Mouse (Mus musculus): ENCODE measurements around the gene Ptprj. TPM values are rescaled to one million over a fixed set of nuclear protein-coding genes. Genes with fewer than 3 reads are reported as not detected.

Ptprj gene
- polyA plus RNA-seq, 1 experiment: 25.6 TPM

DNA sequence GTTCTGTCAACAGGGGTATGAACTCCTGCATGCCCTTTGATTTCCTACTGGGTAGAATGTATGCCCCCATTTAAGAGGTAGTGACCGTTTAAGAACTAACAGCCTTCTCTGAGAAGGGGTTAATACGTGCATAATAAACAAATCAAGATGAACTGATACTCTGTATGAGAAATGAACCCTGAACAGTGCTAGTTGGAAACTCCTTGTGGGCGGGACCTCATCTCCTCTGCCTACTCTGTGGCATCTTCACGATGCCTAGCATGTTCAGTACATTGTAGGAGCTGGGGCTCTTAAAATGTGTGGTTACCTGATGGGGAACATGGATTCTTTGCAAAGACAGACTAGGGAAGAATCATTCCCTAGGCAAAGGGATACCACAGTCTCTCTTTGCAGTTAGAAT, 1.9 kb upstream of the Ptprj start:
- Histone ChIP-seq H3K27ac (ENCODE audit: insufficient read depth, low read length) (no peak overlapping the region), H3K4me3 (replicated peaks; ENCODE audit: insufficient read depth, low read depth, low read length) (no peak overlapping the region), H3K4me1 (ENCODE audit: control insufficient read depth, insufficient read depth, low read length) (peaks cover 9% of the 10 kb centered on the region), H3K27me3 (ENCODE audit: control insufficient read depth, insufficient read depth, low read length) (no peaks in the 10 kb centered on the region)
- no peak for DNase-seq
- WGBS: 85% methylated on average over 4 of the region's 4 CpGs
- no peak for TF ChIP-seq CTCF (IDR thresholded peaks at IDR 0.05; ENCODE audit: borderline replicate concordance, insufficient read depth, low read depth, low read length)

DNA sequence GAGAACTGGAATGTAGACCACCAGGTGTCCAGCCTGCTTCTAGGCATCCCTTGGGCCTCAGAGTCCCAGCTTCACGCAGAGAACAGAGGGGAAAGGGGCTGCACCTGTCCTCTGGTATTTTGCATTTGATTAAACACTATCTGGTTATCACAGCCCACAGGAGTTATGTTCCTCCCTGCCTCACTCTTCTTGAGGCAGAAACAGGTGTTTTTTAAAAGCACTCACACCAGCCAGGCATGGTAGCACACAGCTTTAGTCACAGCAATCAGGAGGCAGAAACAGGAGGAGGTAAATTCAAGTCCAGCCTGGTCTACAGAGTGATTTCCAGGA, 1.3 kb upstream of the Ptprj start:
- no peak overlapping the region for H3K27ac ChIP-seq (ENCODE audit: insufficient read depth, low read length)
- peaks cover 9% of the 10 kb centered on the region for H3K4me1 ChIP-seq (ENCODE audit: control insufficient read depth, insufficient read depth, low read length)
- H3K4me3 ChIP-seq (replicated peaks; ENCODE audit: insufficient read depth, low read depth, low read length): no peak overlapping the region
- DNase-seq: no peak
- TF ChIP-seq CTCF (IDR thresholded peaks at IDR 0.05; ENCODE audit: borderline replicate concordance, insufficient read depth, low read depth, low read length): no peak
- no peak for TF ChIP-seq POLR2A (IDR thresholded peaks at IDR 0.05; ENCODE audit: borderline replicate concordance, insufficient read depth, low read length)
- no peaks in the 10 kb centered on the region for H3K27me3 ChIP-seq (ENCODE audit: control insufficient read depth, insufficient read depth, low read length)
- 92% methylated on average over 1 of the region's 1 CpGs for WGBS

DNA sequence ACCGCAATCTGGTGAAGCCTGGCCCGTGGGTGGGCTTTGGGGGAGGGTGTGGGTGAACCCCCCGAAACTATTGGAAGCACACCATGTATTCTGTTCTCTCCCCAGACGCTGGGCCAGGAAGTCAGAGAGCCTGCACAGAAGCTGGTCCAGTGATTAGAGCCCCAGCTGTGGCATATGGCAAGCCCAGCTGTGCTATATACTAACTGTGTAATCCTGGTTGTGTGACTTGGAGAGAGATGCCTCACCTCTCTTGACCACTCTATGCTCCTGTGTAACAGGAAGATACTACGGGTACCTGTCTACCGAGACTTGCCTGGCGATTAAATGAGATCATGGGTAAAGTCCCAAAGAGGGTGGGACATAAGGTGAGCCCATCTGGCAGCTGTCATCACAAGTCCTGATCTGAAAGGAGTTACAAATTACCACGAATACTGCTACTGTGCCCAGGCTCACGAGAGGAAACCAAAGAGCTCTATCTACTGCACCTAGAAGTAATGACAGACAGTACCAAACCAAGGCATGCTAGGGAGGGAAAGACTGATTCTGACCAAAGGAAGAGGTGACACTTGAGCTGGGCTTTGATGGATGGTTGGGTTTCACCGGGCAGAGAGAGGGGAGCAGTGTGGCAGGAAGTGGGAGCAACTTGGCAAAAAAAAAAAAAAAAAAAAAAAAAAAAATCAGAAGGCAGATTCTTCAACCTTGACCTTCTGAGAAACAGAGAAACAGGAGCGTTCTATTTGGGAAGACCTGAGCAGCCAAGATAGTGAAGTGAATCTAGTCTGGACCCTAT, 754 bp upstream of the Ptprj start:
- Histone ChIP-seq H3K4me1 (ENCODE audit: control insufficient read depth, insufficient read depth, low read length) (peaks cover 9% of the 10 kb centered on the region), H3K27me3 (ENCODE audit: control insufficient read depth, insufficient read depth, low read length) (no peaks in the 10 kb centered on the region), H3K4me3 (replicated peaks; ENCODE audit: insufficient read depth, low read depth, low read length) (peak overlapping the region; percentile 75), H3K27ac (ENCODE audit: insufficient read depth, low read length) (peak overlapping the region; percentile 97)
- WGBS: 17% methylated on average over 11 of the region's 11 CpGs
- DNase-seq: peak; percentile 33 to 35
- TF ChIP-seq POLR2A (IDR thresholded peaks at IDR 0.05; ENCODE audit: borderline replicate concordance, insufficient read depth, low read length) (no peak), CTCF (IDR thresholded peaks at IDR 0.05; ENCODE audit: borderline replicate concordance, insufficient read depth, low read depth, low read length) (no peak)

DNA sequence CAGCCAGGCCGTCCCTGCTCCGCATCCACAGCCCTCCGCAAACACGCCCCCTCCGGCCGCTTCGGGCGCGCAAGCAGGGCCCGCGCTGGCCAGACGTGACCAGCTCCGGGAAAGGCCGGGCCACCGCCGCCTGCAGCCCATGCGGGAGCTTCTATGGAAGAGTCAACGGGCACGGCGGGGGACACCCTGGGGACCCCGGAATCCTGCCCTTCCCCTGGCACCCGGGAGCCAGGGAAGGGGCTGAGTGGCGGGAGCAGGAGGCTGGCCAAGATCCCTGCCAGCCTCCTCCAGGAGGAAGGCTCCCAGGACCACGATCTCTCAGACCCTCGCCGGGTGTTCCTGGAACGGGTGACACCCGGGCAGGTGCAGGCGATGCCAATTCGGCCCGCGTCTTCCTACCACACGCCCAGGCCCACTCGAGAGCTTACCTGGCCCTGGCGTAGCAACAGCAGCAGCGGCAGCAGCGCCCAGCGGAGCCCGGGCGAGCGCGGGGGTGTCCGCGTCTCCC, 665 bp downstream of the Ptprj start:
- DNase-seq: peak; percentile 78 to 84
- under 1% methylated on average over 44 of the region's 44 CpGs for WGBS
- H3K27ac ChIP-seq (ENCODE audit: insufficient read depth, low read length): peak overlapping the region; percentile 97
- TF ChIP-seq POLR2A (IDR thresholded peaks at IDR 0.05; ENCODE audit: borderline replicate concordance, insufficient read depth, low read length) (no peak), CTCF (IDR thresholded peaks at IDR 0.05; ENCODE audit: borderline replicate concordance, insufficient read depth, low read depth, low read length) (0 out of 2 replicates have a peak, but pooled peaks have one; percentile 0)
- H3K27me3 ChIP-seq (ENCODE audit: control insufficient read depth, insufficient read depth, low read length): no peaks in the 10 kb centered on the region
- peaks cover 9% of the 10 kb centered on the region for H3K4me1 ChIP-seq (ENCODE audit: control insufficient read depth, insufficient read depth, low read length)
- H3K4me3 ChIP-seq (replicated peaks; ENCODE audit: insufficient read depth, low read depth, low read length): peak overlapping the region; percentile 75

DNA sequence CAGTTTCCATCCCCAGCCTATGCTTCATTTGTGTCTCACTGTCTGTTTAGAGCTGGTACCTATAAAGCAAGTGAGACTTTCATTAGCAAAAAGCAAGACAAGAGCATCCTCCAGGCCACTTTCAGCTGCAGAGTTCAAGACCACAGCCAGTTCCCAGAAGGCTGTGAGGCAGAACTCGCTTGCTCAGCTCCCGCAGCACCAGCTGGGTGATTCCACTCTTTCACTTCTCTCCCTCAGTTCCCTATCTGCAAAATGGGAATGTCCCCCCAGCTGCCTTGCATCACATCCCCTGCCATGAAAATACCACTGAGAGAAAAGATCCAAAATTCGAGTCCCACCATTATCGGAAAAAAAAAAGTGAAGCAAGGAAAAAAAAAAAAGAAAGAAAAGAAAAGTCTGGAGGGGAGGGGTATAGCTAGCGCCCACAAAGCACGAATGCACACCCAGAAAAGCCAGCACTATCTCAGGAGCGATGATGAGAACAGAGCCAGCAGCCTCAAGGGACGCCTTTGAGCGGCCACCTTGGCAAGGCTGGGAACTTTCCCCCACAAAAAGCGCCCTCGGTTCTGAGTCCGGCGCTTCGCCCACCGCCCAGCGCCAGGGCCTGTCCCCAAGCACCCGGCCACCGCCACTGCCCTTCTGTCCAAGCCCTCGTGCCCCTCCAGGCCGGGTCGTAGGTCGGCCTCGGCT, 1.3 kb downstream of the Ptprj start:
- DNase-seq: peak; percentile 58 to 63
- WGBS: 2% methylated on average over 23 of the region's 23 CpGs
- Histone ChIP-seq H3K27me3 (ENCODE audit: control insufficient read depth, insufficient read depth, low read length) (no peaks in the 10 kb centered on the region), H3K27ac (ENCODE audit: insufficient read depth, low read length) (peak overlapping the region; percentile 97), H3K4me3 (replicated peaks; ENCODE audit: insufficient read depth, low read depth, low read length) (peak overlapping the region; percentile 75), H3K4me1 (ENCODE audit: control insufficient read depth, insufficient read depth, low read length) (peaks cover 9% of the 10 kb centered on the region)
- TF ChIP-seq POLR2A (IDR thresholded peaks at IDR 0.05; ENCODE audit: borderline replicate concordance, insufficient read depth, low read length) (no peak), CTCF (IDR thresholded peaks at IDR 0.05; ENCODE audit: borderline replicate concordance, insufficient read depth, low read depth, low read length) (no peak)

DNA sequence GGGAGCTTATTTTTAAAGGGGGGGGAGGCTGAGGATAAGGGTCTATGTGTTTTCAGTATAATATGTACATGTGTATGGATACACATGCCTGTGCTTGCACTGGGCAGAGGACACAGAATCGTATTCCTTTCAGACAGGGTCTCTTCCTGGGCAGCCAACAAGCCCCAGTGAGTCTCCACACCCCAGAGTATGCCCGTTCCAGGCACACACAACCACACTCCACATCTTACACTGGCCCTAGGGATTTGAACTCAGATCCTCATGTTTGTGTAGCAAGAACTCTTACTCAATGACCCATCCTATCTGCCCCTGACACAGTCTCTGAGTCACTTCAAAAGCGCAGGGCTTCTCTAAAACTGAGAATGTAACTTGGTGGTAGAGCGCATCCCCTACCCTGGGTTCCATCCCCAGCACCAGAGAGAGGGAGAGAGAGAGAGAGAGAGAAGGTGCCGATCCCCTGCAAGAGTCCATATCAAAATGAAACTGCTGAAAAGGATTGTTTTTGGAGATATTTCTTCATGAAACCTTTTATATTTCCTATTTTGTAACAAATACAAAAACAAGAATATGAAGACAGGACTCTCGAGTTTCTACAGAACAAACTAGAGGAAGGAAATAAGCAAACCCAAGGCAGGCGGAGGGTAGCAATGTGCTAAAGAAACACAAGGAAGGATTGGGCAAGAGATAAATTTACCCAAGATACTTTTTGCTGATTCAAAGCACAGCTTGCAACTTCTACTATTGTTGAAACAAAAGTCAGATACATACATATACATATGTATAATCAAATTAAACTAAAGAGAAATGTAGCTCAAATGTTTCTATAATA, 2.8 kb downstream of the Ptprj start:
- Histone ChIP-seq H3K4me3 (replicated peaks; ENCODE audit: insufficient read depth, low read depth, low read length) (no peak overlapping the region), H3K4me1 (ENCODE audit: control insufficient read depth, insufficient read depth, low read length) (peaks cover 6% of the 10 kb centered on the region; the same call in 1 of the 2 replicates), H3K27me3 (ENCODE audit: control insufficient read depth, insufficient read depth, low read length) (no peaks in the 10 kb centered on the region), H3K27ac (ENCODE audit: insufficient read depth, low read length) (no peak overlapping the region)
- TF ChIP-seq POLR2A (IDR thresholded peaks at IDR 0.05; ENCODE audit: borderline replicate concordance, insufficient read depth, low read length): no peak
- no peak for TF ChIP-seq CTCF (IDR thresholded peaks at IDR 0.05; ENCODE audit: borderline replicate concordance, insufficient read depth, low read depth, low read length)
- no peak for DNase-seq
- 71% methylated on average over 7 of the region's 7 CpGs for WGBS

DNA sequence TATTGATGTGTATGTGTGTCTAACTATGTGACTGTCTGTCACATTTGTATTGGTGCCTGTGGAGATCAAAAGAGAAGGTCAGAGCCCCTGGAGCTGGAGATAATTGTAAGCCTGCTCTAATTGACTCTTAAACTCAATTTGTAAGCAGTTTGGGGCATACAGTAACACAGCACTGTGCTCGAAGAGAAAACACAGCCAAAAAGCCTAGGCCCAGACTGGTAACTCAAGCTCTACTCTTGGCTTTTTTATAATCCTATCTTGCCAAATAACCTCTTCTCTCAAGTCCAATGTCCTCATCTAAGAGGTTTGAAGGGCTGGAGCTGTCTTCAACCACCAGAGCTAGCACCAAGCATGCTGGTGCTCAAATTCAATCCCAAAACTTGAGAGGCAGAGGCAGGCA, 3.5 kb downstream of the Ptprj start:
- Histone ChIP-seq H3K27ac (ENCODE audit: insufficient read depth, low read length) (no peak overlapping the region), H3K27me3 (ENCODE audit: control insufficient read depth, insufficient read depth, low read length) (no peaks in the 10 kb centered on the region), H3K4me1 (ENCODE audit: control insufficient read depth, insufficient read depth, low read length) (peaks cover 8% of the 10 kb centered on the region; the same call in 1 of the 2 replicates), H3K4me3 (replicated peaks; ENCODE audit: insufficient read depth, low read depth, low read length) (no peak overlapping the region)
- 33% methylated on average over 1 of the region's 1 CpGs for WGBS
- TF ChIP-seq POLR2A (IDR thresholded peaks at IDR 0.05; ENCODE audit: borderline replicate concordance, insufficient read depth, low read length) (no peak), CTCF (IDR thresholded peaks at IDR 0.05; ENCODE audit: borderline replicate concordance, insufficient read depth, low read depth, low read length) (no peak)
- DNase-seq: no peak

Data from cerebellum, adult 2 months (tissue).